Mouse (Mus musculus): ENCODE data around the gene Fam110a.
"Not testable (repeated sequence)": the region's sequence is repeated elsewhere in the genome, so short reads cannot be mapped to it uniquely, and the experiment has no call there.

Gene Fam110a

GRCm38 (mm10) chr2:151999669-152000290 is 19.8 kb upstream of the Fam110a start:
- H3K4me3 ChIP-seq (replicated peaks; ENCODE audit: low read length): peak overlapping the region; percentile 70
- H3K36me3 ChIP-seq (ENCODE audit: insufficient read depth, low read length): no peaks in the 10 kb centered on the region
- H3K4me1 ChIP-seq (replicated peaks; ENCODE audit: low read depth, low read length): peaks cover 77% of the 10 kb centered on the region
- no peaks in the 10 kb centered on the region for H3K9me3 ChIP-seq (ENCODE audit: low read length)
- TF ChIP-seq POU5F1 (IDR thresholded peaks at IDR 0.05; ENCODE audit: borderline replicate concordance, low read length): no peak
- TF ChIP-seq CTCF (conservative IDR thresholded peaks at IDR 0.05; ENCODE audit: low read length): no peak
- TF ChIP-seq NANOG (IDR thresholded peaks at IDR 0.05; ENCODE audit: borderline replicate concordance, low read length): no peak
- peaks cover 36% of the 10 kb centered on the region for H3K27me3 ChIP-seq (ENCODE audit: insufficient read depth, low read length)

GRCm38 (mm10) chr2:151998932-151999331 is 18.9 kb upstream of the Fam110a start:
- Histone ChIP-seq H3K9me3 (ENCODE audit: low read length) (no peaks in the 10 kb centered on the region), H3K36me3 (ENCODE audit: insufficient read depth, low read length) (no peaks in the 10 kb centered on the region), H3K4me3 (replicated peaks; ENCODE audit: low read length) (0 out of 2 replicates have a peak overlapping the region, but pooled peaks have one; percentile 1), H3K4me1 (replicated peaks; ENCODE audit: low read depth, low read length) (peaks cover 82% of the 10 kb centered on the region), H3K27me3 (ENCODE audit: insufficient read depth, low read length) (peaks cover 38% of the 10 kb centered on the region)
- TF ChIP-seq CTCF (conservative IDR thresholded peaks at IDR 0.05; ENCODE audit: low read length) (no peak), NANOG (IDR thresholded peaks at IDR 0.05; ENCODE audit: borderline replicate concordance, low read length) (no peak), POU5F1 (IDR thresholded peaks at IDR 0.05; ENCODE audit: borderline replicate concordance, low read length) (no peak)

- H3K27me3 ChIP-seq (ENCODE audit: insufficient read depth, low read length): peaks cover 42% of the 10 kb centered on the region
- H3K4me3 ChIP-seq (replicated peaks; ENCODE audit: low read length): peak overlapping the region; percentile 1; the same call in 1 of the 2 replicates
- H3K4me1 ChIP-seq (replicated peaks; ENCODE audit: low read depth, low read length): peaks cover 86% of the 10 kb centered on the region
- TF ChIP-seq POU5F1 (IDR thresholded peaks at IDR 0.05; ENCODE audit: borderline replicate concordance, low read length) (no peak), NANOG (IDR thresholded peaks at IDR 0.05; ENCODE audit: borderline replicate concordance, low read length) (no peak), CTCF (conservative IDR thresholded peaks at IDR 0.05; ENCODE audit: low read length) (no peak)
- H3K9me3 ChIP-seq (ENCODE audit: low read length): no peaks in the 10 kb centered on the region
- no peaks in the 10 kb centered on the region for H3K36me3 ChIP-seq (ENCODE audit: insufficient read depth, low read length)
Observed at GRCm38 (mm10) chr2:151998505-151998899, 18.5 kb upstream of the Fam110a start.

GRCm38 (mm10) chr2:151997776-151998504 is 17.9 kb upstream of the Fam110a start:
- no peaks in the 10 kb centered on the region for H3K36me3 ChIP-seq (ENCODE audit: insufficient read depth, low read length)
- H3K27me3 ChIP-seq (ENCODE audit: insufficient read depth, low read length): peaks cover 47% of the 10 kb centered on the region
- TF ChIP-seq CTCF (conservative IDR thresholded peaks at IDR 0.05; ENCODE audit: low read length) (no peak), NANOG (IDR thresholded peaks at IDR 0.05; ENCODE audit: borderline replicate concordance, low read length) (no peak), POU5F1 (IDR thresholded peaks at IDR 0.05; ENCODE audit: borderline replicate concordance, low read length) (no peak)
- peaks cover 89% of the 10 kb centered on the region for H3K4me1 ChIP-seq (replicated peaks; ENCODE audit: low read depth, low read length)
- H3K9me3 ChIP-seq (ENCODE audit: low read length): no peaks in the 10 kb centered on the region
- H3K4me3 ChIP-seq (replicated peaks; ENCODE audit: low read length): no peak overlapping the region; the same call in 1 of the 2 replicates

GRCm38 (mm10) chr2:151997190-151997575 is 17.2 kb upstream of the Fam110a start:
- not testable (repeated sequence) for H3K36me3 ChIP-seq (ENCODE audit: insufficient read depth, low read length); H3K9me3 ChIP-seq (ENCODE audit: low read length); H3K4me3 ChIP-seq (replicated peaks; ENCODE audit: low read length)
- peaks cover 87% of the 10 kb centered on the region for H3K4me1 ChIP-seq (replicated peaks; ENCODE audit: low read depth, low read length)
- H3K27me3 ChIP-seq (ENCODE audit: insufficient read depth, low read length): peaks cover 52% of the 10 kb centered on the region

- no peaks in the 10 kb centered on the region for H3K36me3 ChIP-seq (ENCODE audit: insufficient read depth, low read length)
- peaks cover 87% of the 10 kb centered on the region for H3K4me1 ChIP-seq (replicated peaks; ENCODE audit: low read depth, low read length)
- H3K9me3 ChIP-seq (ENCODE audit: low read length): no peaks in the 10 kb centered on the region
- peaks cover 49% of the 10 kb centered on the region for H3K27me3 ChIP-seq (ENCODE audit: insufficient read depth, low read length)
- 0 out of 2 replicates have a peak within 1 kb of the TSS, but pooled peaks have one; percentile 26 for H3K4me3 ChIP-seq (replicated peaks; ENCODE audit: low read length)
- TF ChIP-seq NANOG (IDR thresholded peaks at IDR 0.05; ENCODE audit: borderline replicate concordance, low read length) (no peak), CTCF (conservative IDR thresholded peaks at IDR 0.05; ENCODE audit: low read length) (peak; percentile 90)
Observed at GRCm38 (mm10) chr2:151996229-151997189, 16.5 kb upstream of the Fam110a start, which contains the start of gene Slc52a3. TSS of gene Slc52a3 (plus strand) at chr2:151996511.

GRCm38 (mm10) chr2:151994350-151995122 is 14.5 kb upstream of the Fam110a start:
- Histone ChIP-seq H3K9me3 (ENCODE audit: low read length) (no peaks in the 10 kb centered on the region), H3K36me3 (ENCODE audit: insufficient read depth, low read length) (no peaks in the 10 kb centered on the region), H3K4me1 (replicated peaks; ENCODE audit: low read depth, low read length) (peaks cover 83% of the 10 kb centered on the region), H3K27me3 (ENCODE audit: insufficient read depth, low read length) (peaks cover 35% of the 10 kb centered on the region), H3K4me3 (replicated peaks; ENCODE audit: low read length) (no peak overlapping the region)
- TF ChIP-seq POU5F1 (IDR thresholded peaks at IDR 0.05; ENCODE audit: borderline replicate concordance, low read length) (no peak), CTCF (conservative IDR thresholded peaks at IDR 0.05; ENCODE audit: low read length) (peak; percentile 57)
